Mouse (Mus musculus): Measurements from ENCODE around the gene Slc44a3. TPM values are rescaled to one million over a fixed set of nuclear protein-coding genes. Genes with fewer than 3 reads are reported as not detected.

Slc44a3 gene
- polyA plus RNA-seq, 1 experiment: 0.29 TPM

- DNase-seq (ENCODE audit: low read depth): no peak
Measured at GRCm38 (mm10) chr3:121569004-121569403, 36.8 kb upstream of the Slc44a3 start.

DNA sequence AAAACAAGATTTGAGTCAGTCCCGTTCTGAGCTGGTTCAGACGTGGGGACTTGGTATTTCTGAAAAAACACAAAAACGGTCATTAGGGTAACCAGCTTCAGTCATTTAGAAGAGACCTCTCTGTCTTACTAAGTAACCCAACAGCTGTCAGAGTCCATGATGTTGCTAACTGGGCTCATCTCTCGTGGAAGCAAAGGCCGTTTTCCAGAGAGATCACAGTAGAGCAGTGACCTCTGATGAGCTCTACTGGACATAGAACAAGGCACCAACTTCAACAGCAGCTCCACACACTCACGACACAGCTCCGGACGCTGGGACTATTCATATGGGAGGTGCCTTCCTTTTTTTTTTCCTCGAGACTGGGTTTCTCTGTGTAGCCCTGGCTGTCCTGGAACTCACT lies 35.7 kb upstream of the Slc44a3 start:
- no peak for TF ChIP-seq POLR2A (IDR thresholded peaks at IDR 0.05; ENCODE audit: borderline replicate concordance, extremely low read depth, insufficient read depth, insufficient read length, poor library complexity, severe bottlenecking)
- no peak for TF ChIP-seq CTCF (IDR thresholded peaks at IDR 0.05; ENCODE audit: borderline replicate concordance, extremely low read depth, insufficient read depth, insufficient read length)
- no peak for DNase-seq (ENCODE audit: low read depth)

More at GRCm38 (mm10) chr3:121569004-121569403, 36.8 kb upstream of the Slc44a3 start:
- no peak for TF ChIP-seq POLR2A (IDR thresholded peaks at IDR 0.05; ENCODE audit: borderline replicate concordance, extremely low read depth, insufficient read depth, insufficient read length, poor library complexity, severe bottlenecking)
- TF ChIP-seq CTCF (IDR thresholded peaks at IDR 0.05; ENCODE audit: borderline replicate concordance, extremely low read depth, insufficient read depth, insufficient read length): no peak

- DNase-seq (ENCODE audit: low read depth): no peak
- TF ChIP-seq POLR2A (IDR thresholded peaks at IDR 0.05; ENCODE audit: borderline replicate concordance, extremely low read depth, insufficient read depth, insufficient read length, poor library complexity, severe bottlenecking): no peak
- no peak for TF ChIP-seq CTCF (IDR thresholded peaks at IDR 0.05; ENCODE audit: borderline replicate concordance, extremely low read depth, insufficient read depth, insufficient read length)
Measured at GRCm38 (mm10) chr3:121567337-121567900, 35.2 kb upstream of the Slc44a3 start.

DNA sequence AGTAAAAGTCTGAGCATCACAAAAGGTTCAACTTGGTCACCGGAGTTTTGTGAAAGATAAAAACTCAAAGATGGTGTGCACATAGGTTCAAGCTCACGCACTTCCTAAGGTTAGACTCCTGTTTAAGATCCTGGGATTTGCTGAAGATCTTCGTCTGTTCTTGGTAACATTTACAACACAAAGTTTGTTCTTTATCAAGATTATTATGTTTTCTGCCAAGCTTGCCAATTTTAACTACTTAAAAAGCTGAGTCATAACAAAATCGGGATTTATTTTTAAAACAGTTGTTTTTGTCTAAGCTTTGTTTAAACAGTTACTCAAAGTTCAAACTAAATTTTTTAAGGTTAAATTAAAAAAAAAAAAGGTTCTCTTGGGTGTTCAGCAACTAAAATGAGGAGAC lies 34.7 kb upstream of the Slc44a3 start:
- no peak for DNase-seq (ENCODE audit: low read depth)
- no peak for TF ChIP-seq POLR2A (IDR thresholded peaks at IDR 0.05; ENCODE audit: borderline replicate concordance, extremely low read depth, insufficient read depth, insufficient read length, poor library complexity, severe bottlenecking)
- no peak for TF ChIP-seq CTCF (IDR thresholded peaks at IDR 0.05; ENCODE audit: borderline replicate concordance, extremely low read depth, insufficient read depth, insufficient read length)

DNA sequence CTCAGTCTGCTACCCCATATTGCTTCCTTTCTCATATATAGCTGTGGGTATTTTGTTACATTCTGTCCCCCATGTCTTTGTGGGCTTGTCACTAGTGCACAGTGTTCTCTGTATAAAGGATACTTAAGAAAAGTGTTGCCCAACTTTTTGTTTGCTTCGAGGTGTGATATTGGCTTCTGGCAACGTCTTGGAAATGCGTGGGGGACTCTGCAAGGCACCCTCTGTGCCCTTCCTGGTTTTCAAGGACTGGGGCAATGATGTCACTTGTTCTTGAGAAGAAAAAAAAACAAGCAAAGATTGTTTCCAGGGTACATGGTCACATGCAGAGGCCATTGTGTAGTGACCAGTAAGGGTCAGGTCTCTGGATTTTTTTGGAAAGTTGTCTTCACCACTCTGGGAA lies 29.6 kb upstream of the Slc44a3 start:
- TF ChIP-seq POLR2A (IDR thresholded peaks at IDR 0.05; ENCODE audit: borderline replicate concordance, extremely low read depth, insufficient read depth, insufficient read length, poor library complexity, severe bottlenecking) (no peak), CTCF (IDR thresholded peaks at IDR 0.05; ENCODE audit: borderline replicate concordance, extremely low read depth, insufficient read depth, insufficient read length) (no peak)

GRCm38 (mm10) chr3:121560115-121560865 lies 28.1 kb upstream of the Slc44a3 start:
- TF ChIP-seq POLR2A (IDR thresholded peaks at IDR 0.05; ENCODE audit: borderline replicate concordance, extremely low read depth, insufficient read depth, insufficient read length, poor library complexity, severe bottlenecking): no peak
- TF ChIP-seq CTCF (IDR thresholded peaks at IDR 0.05; ENCODE audit: borderline replicate concordance, extremely low read depth, insufficient read depth, insufficient read length): no peak
- no peak for DNase-seq (ENCODE audit: low read depth)

More for the DNA sequence above, 29.6 kb upstream of the Slc44a3 start:
- DNase-seq (ENCODE audit: low read depth): no peak

DNA sequence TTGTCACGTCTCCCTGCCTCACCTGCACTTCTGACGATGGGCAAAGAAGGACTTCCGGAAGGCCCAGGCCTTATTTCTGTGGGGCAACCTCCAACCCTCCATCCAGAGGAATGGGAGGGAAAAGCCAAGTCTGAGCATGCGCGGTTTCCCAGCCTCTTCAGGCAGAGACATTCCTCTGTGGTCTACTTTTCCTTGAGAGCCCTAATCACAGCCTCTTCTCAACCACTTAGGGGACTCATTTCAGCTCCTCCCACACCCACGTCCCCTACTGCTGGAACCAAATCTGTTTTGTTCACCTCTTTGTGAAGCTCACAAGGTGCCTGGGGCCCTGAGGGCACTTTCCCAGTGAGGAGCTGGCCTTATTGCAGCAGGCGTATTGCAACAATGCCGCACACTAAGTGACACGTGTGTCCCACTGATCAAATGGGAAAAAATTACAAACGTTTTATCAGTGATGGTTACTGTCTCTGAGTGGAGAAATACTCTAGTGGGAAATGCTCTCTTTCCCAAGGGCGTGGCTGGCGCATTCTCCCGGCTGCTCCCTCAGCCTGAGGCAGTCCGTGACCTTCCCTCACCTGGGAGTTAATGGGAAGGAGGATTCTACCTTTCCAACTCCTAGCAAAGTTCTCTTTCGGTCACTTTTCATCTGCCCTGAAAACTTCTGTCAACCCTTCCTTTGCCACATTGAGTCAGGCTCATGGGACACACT lies 27.4 kb upstream of the Slc44a3 start:
- DNase-seq (ENCODE audit: low read depth): no peak
- no peak for TF ChIP-seq POLR2A (IDR thresholded peaks at IDR 0.05; ENCODE audit: borderline replicate concordance, extremely low read depth, insufficient read depth, insufficient read length, poor library complexity, severe bottlenecking)
- no peak for TF ChIP-seq CTCF (IDR thresholded peaks at IDR 0.05; ENCODE audit: borderline replicate concordance, extremely low read depth, insufficient read depth, insufficient read length)

GRCm38 (mm10) chr3:121558861-121559260 lies 26.7 kb upstream of the Slc44a3 start:
- no peak for DNase-seq (ENCODE audit: low read depth)
- TF ChIP-seq CTCF (IDR thresholded peaks at IDR 0.05; ENCODE audit: borderline replicate concordance, extremely low read depth, insufficient read depth, insufficient read length): no peak
- no peak for TF ChIP-seq POLR2A (IDR thresholded peaks at IDR 0.05; ENCODE audit: borderline replicate concordance, extremely low read depth, insufficient read depth, insufficient read length, poor library complexity, severe bottlenecking)

GRCm38 (mm10) chr3:121556304-121556703 lies 24.1 kb upstream of the Slc44a3 start:
- DNase-seq (ENCODE audit: low read depth): no peak
- TF ChIP-seq CTCF (IDR thresholded peaks at IDR 0.05; ENCODE audit: borderline replicate concordance, extremely low read depth, insufficient read depth, insufficient read length): no peak
- no peak for TF ChIP-seq POLR2A (IDR thresholded peaks at IDR 0.05; ENCODE audit: borderline replicate concordance, extremely low read depth, insufficient read depth, insufficient read length, poor library complexity, severe bottlenecking)

- TF ChIP-seq POLR2A (IDR thresholded peaks at IDR 0.05; ENCODE audit: borderline replicate concordance, extremely low read depth, insufficient read depth, insufficient read length, poor library complexity, severe bottlenecking): no peak
- TF ChIP-seq CTCF (IDR thresholded peaks at IDR 0.05; ENCODE audit: borderline replicate concordance, extremely low read depth, insufficient read depth, insufficient read length): no peak
- DNase-seq (ENCODE audit: low read depth): no peak
Measured at GRCm38 (mm10) chr3:121553294-121553693, 21.1 kb upstream of the Slc44a3 start.

DNA sequence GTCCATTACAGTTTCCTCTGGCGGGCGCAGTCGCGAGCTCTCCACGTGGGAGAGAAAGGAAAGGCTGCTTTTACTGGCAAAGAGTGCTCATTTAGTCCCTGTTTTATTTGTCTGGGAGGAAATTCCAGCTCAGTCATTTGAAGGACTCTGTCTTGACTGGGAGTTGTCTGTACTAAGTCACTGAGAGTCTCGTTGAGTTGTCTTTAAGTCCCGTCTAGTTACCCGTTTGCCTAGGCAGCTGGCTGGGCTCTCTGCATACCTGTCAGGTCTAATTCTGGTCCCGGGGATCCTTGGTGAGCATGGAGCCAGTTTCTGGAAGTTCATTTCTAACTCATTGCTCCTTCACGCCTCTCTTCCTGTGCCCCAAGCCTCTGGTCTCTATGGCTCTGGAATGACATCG lies 20.5 kb upstream of the Slc44a3 start:
- TF ChIP-seq CTCF (IDR thresholded peaks at IDR 0.05; ENCODE audit: borderline replicate concordance, extremely low read depth, insufficient read depth, insufficient read length) (no peak), POLR2A (IDR thresholded peaks at IDR 0.05; ENCODE audit: borderline replicate concordance, extremely low read depth, insufficient read depth, insufficient read length, poor library complexity, severe bottlenecking) (no peak)
- no peak for DNase-seq (ENCODE audit: low read depth)
